Mouse (Mus musculus): ENCODE measurements around the gene Vasn.

GRCm38 (mm10) chr16:4651624-4652023 is 11.9 kb downstream of the Vasn start:
- no peak for TF ChIP-seq POLR2A (IDR thresholded peaks at IDR 0.05; ENCODE audit: control insufficient read depth, extremely low read depth, insufficient read depth, low read length, poor library complexity)
- TF ChIP-seq CTCF (IDR thresholded peaks at IDR 0.05; ENCODE audit: borderline replicate concordance, control insufficient read depth, extremely low read depth, insufficient read depth, low read length, poor library complexity) = no peak
